Comparison of ENCODE assay signal across 8 mouse cellular contexts in the genomic region with DNA sequence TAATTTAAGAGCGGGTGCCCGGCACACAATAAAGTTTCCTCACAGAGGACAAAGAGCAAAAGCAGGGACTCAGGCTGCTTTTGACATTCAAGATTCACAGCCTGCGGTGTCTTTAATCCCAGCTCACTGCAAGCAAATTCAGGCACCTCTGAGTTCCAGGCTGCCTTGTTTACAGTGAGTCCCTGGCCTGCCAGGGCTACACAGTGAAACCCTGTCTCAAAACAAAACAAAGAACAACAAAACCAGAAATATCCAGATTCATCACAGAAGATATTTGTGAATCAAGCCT. TPM values are rescaled to one million over a fixed set of nuclear protein-coding genes. Genes with fewer than 3 reads are reported as not detected.
A peak's percentile ranks its signal among the peaks of the same experiment; 100 is the strongest.
DNase-seq lines count a peak whose midpoint lies in the region; ATAC-seq lines count a peak whose summit lies in the region.

No protein-coding gene starts in this region.

- H3K27me3 ChIP-seq in limb, embryonic 11.5 days (ENCODE audit: control insufficient read depth, insufficient read depth, low read length), result no peaks in the 10 kb centered on the region
- H3K27me3 ChIP-seq in neural tube, embryonic 14.5 days (ENCODE audit: control insufficient read depth, insufficient read depth, low read length), result no peaks in the 10 kb centered on the region

- 6% methylated on average over 3 of the region's 3 CpGs for WGBS in limb, embryonic 11.5 days
- 6% methylated on average over 3 of the region's 3 CpGs for WGBS in neural tube, embryonic 14.5 days

- no peak overlapping the region for H3K27ac ChIP-seq in limb, embryonic 11.5 days (replicated peaks; ENCODE audit: low read depth, low read length)
- no peak overlapping the region for H3K27ac ChIP-seq in neural tube, embryonic 14.5 days (ENCODE audit: low read depth, low read length)

- peak overlapping the region; percentile 38; the same call in 1 of the 2 replicates for H3K9ac ChIP-seq in limb, embryonic 11.5 days (ENCODE audit: low read length)
- H3K9ac ChIP-seq in neural tube, embryonic 14.5 days (replicated peaks; ENCODE audit: low read depth, low read length), result peak overlapping the region; percentile 46

- H3K4me2 ChIP-seq in limb, embryonic 11.5 days (ENCODE audit: low read depth, severe bottlenecking), result peak overlapping the region; percentile 57
- peak overlapping the region; percentile 70 for H3K4me2 ChIP-seq in neural tube, embryonic 14.5 days (ENCODE audit: low read depth, low read length)

- ATAC-seq in frontal cortex, adult (ENCODE audit: low TSS enrichment), result peak; percentile 39
- ATAC-seq in limb, embryonic 11.5 days (ENCODE audit: insufficient number of reproducible peaks, low FRiP score, low TSS enrichment, low read depth), result no peak
- peak; percentile 56 for ATAC-seq in neural tube, embryonic 14.5 days (ENCODE audit: low read depth)

- H3K4me3 ChIP-seq in limb, embryonic 11.5 days (ENCODE audit: low read depth, low read length), result peak overlapping the region; percentile 53
- H3K4me3 ChIP-seq in neural tube, embryonic 14.5 days (ENCODE audit: low read depth, low read length), result peak overlapping the region; percentile 50

- H3K36me3 ChIP-seq in limb, embryonic 11.5 days (ENCODE audit: control insufficient read depth, insufficient read depth, low read length), result no peaks in the 10 kb centered on the region
- no peaks in the 10 kb centered on the region for H3K36me3 ChIP-seq in neural tube, embryonic 14.5 days (ENCODE audit: control insufficient read depth, insufficient read depth, low read length)

- H3K4me1 ChIP-seq in limb, embryonic 11.5 days (ENCODE audit: control insufficient read depth, insufficient read depth, low read length), result no peaks in the 10 kb centered on the region
- H3K4me1 ChIP-seq in neural tube, embryonic 14.5 days (ENCODE audit: control insufficient read depth, insufficient read depth, low read length), result no peaks in the 10 kb centered on the region

- DNase-seq in frontal cortex, postnatal 36 days (ENCODE audit: low spot score in 2 of 2), result no peak
- DNase-seq in thymus, postnatal 4 days, result peak; percentile 11
- DNase-seq in thymus, adult 18-20 months, result no peak
- DNase-seq in limb, embryonic 11.5 days (ENCODE audit: low spot score), result peak; percentile 34
- no peak for DNase-seq in ovary, postnatal 10 days (ENCODE audit: low spot score)
- no peak for DNase-seq in ovary, postnatal 36 days (ENCODE audit: low spot score)

- no peaks in the 10 kb centered on the region for H3K9me3 ChIP-seq in limb, embryonic 11.5 days (ENCODE audit: control insufficient read depth, low read length)
- no peaks in the 10 kb centered on the region for H3K9me3 ChIP-seq in neural tube, embryonic 14.5 days (ENCODE audit: control insufficient read depth, low read length)

RNA-seq across cellular contexts. Expression of gene Zfp874a, which starts 0.5 kb away (rescaled TPM):
- polyA plus RNA-seq in limb, embryonic 11.5 days (2014; fragmentation: Nextera tagmentation; extraction: Ambion mirVana), result 9.5 and 9.7 TPM in 2 replicates
- 5.3 and 7.6 TPM in 2 replicates for polyA plus RNA-seq in neural tube, embryonic 14.5 days (2014; fragmentation: Nextera tagmentation; extraction: Ambion mirVana)

RNA-seq across cellular contexts. Expression of gene Zfp459, which starts 30.7 kb away (rescaled TPM):
- polyA plus RNA-seq in limb, embryonic 11.5 days (2014; fragmentation: Nextera tagmentation; extraction: Ambion mirVana), result 1.2 and 1.3 TPM in 2 replicates
- polyA plus RNA-seq in neural tube, embryonic 14.5 days (2014; fragmentation: Nextera tagmentation; extraction: Ambion mirVana), result 0.46 and 1.2 TPM in 2 replicates

RNA-seq across cellular contexts. Expression of gene Zfp874b, which starts 32.1 kb away (rescaled TPM):
- polyA plus RNA-seq in limb, embryonic 11.5 days (2014; fragmentation: Nextera tagmentation; extraction: Ambion mirVana), result 1.7 and 2.6 TPM in 2 replicates
- polyA plus RNA-seq in neural tube, embryonic 14.5 days (2014; fragmentation: Nextera tagmentation; extraction: Ambion mirVana), result 2.7 and 3.5 TPM in 2 replicates

RNA-seq across cellular contexts. Expression of gene Zfp58, which starts 48.4 kb away (rescaled TPM):
- polyA plus RNA-seq in limb, embryonic 11.5 days (2014; fragmentation: Nextera tagmentation; extraction: Ambion mirVana), result 19.5 and 19.6 TPM in 2 replicates
- polyA plus RNA-seq in neural tube, embryonic 14.5 days (2014; fragmentation: Nextera tagmentation; extraction: Ambion mirVana), result 11.0 and 12.6 TPM in 2 replicates

RNA-seq across cellular contexts. Expression of gene Zfp429, which starts 52.3 kb away (rescaled TPM):
- polyA plus RNA-seq in limb, embryonic 11.5 days (2014; fragmentation: Nextera tagmentation; extraction: Ambion mirVana), result 4.3 and 5.4 TPM in 2 replicates
- polyA plus RNA-seq in neural tube, embryonic 14.5 days (2014; fragmentation: Nextera tagmentation; extraction: Ambion mirVana), result 3.4 and 3.5 TPM in 2 replicates

Comparison
In these comparisons a context has a peak if more than half of its experiments do, and no peak if none do; other contexts are left out.
1. DNase-seq: peak in thymus, postnatal 4 days (single experiment) and limb, embryonic 11.5 days (single experiment); none in frontal cortex, postnatal 36 days (0 of 2), thymus, adult 18-20 months (0 of 2), ovary, postnatal 10 days (single experiment) and ovary, postnatal 36 days (single experiment).